Mouse (Mus musculus) liver, embryonic 15.5 days (tissue): ENCODE measurements around the gene Gm49387. TPM values are rescaled to one million over a fixed set of nuclear protein-coding genes. Genes with fewer than 3 reads are reported as not detected.

Experiments used
- ATAC-seq: fragments of 200-750 bp; cut with Nextera tagmentation; 2 replicates; pipeline ENCODE4 v1.8.0; 2017; ENCODE audit warnings: moderate number of reproducible peaks, mild to moderate bottlenecking, moderate library complexity; ENCODE audit not compliant: insufficient read depth
- H3K27ac ChIP-seq: fragments of 300-500 bp; sonication (generic); replicated peaks from 2 replicates; pipeline ENCODE4 v1.5.1; 2015; ENCODE audit warnings: mild to moderate bottlenecking, inconsistent platforms
- H3K27me3 ChIP-seq: fragments of 300-500 bp; sonication (generic); 2 replicates; pipeline ENCODE4 v1.6.1; 2015; ENCODE audit warnings: mild to moderate bottlenecking, inconsistent platforms
- H3K36me3 ChIP-seq: fragments of 300-500 bp; sonication (generic); replicated peaks from 2 replicates; pipeline ENCODE4 v1.6.1; 2015; ENCODE audit warnings: moderate library complexity, mild to moderate bottlenecking, inconsistent platforms
- H3K4me1 ChIP-seq: fragments of 300-500 bp; sonication (generic); replicated peaks from 2 replicates; pipeline ENCODE4 v1.6.1; 2015; ENCODE audit warnings: inconsistent platforms
- H3K4me2 ChIP-seq: fragments of 300-500 bp; sonication (generic); 2 replicates; pipeline ENCODE4 v1.6.1; 2015; ENCODE audit warnings: moderate library complexity, mild to moderate bottlenecking, inconsistent platforms
- H3K4me3 ChIP-seq: fragments of 300-500 bp; sonication (generic); replicated peaks from 2 replicates; pipeline ENCODE4 v1.5.1; 2015; ENCODE audit warnings: mild to moderate bottlenecking, inconsistent platforms
- H3K9ac ChIP-seq: fragments of 300-500 bp; sonication (generic); 2 replicates; pipeline ENCODE4 v1.6.1; 2015; ENCODE audit warnings: moderate library complexity, mild to moderate bottlenecking, inconsistent platforms
- H3K9me3 ChIP-seq: fragments of 300-500 bp; sonication (generic); replicated peaks from 2 replicates; pipeline ENCODE4 v1.6.1; 2016; ENCODE audit warnings: inconsistent platforms
- WGBS: fragments of 180-500 bp; shearing (Covaris S2); methylation state at CpG from one replicate; pipeline ENCODE4 v1.1.7; 2015; ENCODE audit warnings: mixed read lengths; ENCODE audit not compliant: insufficient replicate concordance; 5-methylcytosine and 5-hydroxymethylcytosine counted together
- polyA plus RNA-seq: library from polyadenylated mRNA; unstranded; fragments of >200 nt; fragmentation: Nextera tagmentation; extraction: Ambion mirVana; gene quantifications from 2 replicates; pipeline ENCODE4 v1.2.1, GENCODE M21; 2015

The Gm49387 gene
- polyA plus RNA-seq, 1 experiment from 2014 or later: 3.6 TPM

DNA sequence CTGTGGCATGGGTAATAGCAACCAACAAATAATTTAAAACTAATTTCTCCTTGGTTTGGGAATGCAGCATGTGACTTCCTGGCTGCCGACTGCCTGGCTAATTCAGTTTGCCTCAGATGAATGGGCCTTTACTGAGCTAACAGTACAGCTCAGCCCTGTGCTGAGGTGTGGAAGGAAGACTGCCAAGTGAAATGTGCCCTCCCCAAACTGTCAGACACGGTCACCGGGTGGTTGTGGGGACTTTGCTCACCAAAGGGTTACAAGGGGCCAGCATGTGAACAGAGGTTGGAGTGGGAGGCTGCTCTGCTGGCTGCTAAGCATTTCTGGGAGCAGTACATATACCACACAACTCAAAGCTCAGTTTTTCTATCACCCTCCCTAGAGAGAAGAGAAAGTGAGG lies 46.0 kb downstream of the Gm49387 start:
- Histone ChIP-seq H3K36me3 (no peaks in the 10 kb centered on the region), H3K4me2 (no peak overlapping the region), H3K9me3 (no peaks in the 10 kb centered on the region), H3K27me3 (no peaks in the 10 kb centered on the region), H3K4me3 (no peak overlapping the region), H3K27ac (no peak overlapping the region), H3K4me1 (peaks cover 3% of the 10 kb centered on the region; the same call in 1 of the 2 replicates), H3K9ac (no peak overlapping the region)
- peak; percentile 75 for ATAC-seq
- 51% methylated on average over 3 of the region's 3 CpGs for WGBS

- Histone ChIP-seq H3K4me1 (peaks cover 3% of the 10 kb centered on the region; the same call in 1 of the 2 replicates), H3K4me2 (no peak overlapping the region), H3K4me3 (no peak overlapping the region), H3K27me3 (no peaks in the 10 kb centered on the region), H3K9me3 (no peaks in the 10 kb centered on the region), H3K9ac (no peak overlapping the region), H3K36me3 (no peaks in the 10 kb centered on the region), H3K27ac (no peak overlapping the region)
- no peak for ATAC-seq
- 28% methylated on average over 2 of the region's 2 CpGs for WGBS
Observed at GRCm38 (mm10) chr14:31593036-31593435, 47.6 kb downstream of the Gm49387 start.

DNA sequence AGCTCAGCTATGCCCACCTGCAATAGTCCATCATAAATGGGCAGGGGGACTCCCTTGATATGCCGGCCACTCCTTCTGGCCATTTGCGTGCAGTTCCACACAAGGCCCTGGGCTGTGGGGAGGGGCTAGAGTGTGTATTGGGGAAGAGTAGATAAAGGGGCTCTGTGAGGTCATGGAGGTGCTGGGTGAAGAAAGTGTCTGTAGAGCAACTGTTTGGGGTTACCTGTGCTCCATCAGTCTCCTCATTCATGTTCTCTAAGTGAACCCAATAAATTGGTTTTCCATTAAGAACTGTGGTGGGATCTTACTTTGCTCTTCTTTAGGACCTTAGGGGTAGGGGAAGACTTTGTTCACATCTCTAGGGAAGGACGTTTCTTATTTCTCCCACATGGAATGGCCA lies 49.4 kb downstream of the Gm49387 start, which contains the start of gene Colq:
Gene Colq, minus strand, starts transcription at position 101 of the 400 bp plus-strand sequence.
- peaks cover 3% of the 10 kb centered on the region; the same call in 1 of the 2 replicates for H3K4me1 ChIP-seq
- H3K4me3 ChIP-seq: no peak within 1 kb of the TSS
- 59% methylated on average over 3 of the region's 3 CpGs for WGBS
- H3K4me2 ChIP-seq: no peak within 1 kb of the TSS
- H3K9ac ChIP-seq: no peak within 1 kb of the TSS
- H3K36me3 ChIP-seq: no peaks in the 10 kb centered on the region
- no peaks in the 10 kb centered on the region for H3K27me3 ChIP-seq
- no peaks in the 10 kb centered on the region for H3K9me3 ChIP-seq
- no peak within 1 kb of the TSS for H3K27ac ChIP-seq
- no peak for ATAC-seq

DNA sequence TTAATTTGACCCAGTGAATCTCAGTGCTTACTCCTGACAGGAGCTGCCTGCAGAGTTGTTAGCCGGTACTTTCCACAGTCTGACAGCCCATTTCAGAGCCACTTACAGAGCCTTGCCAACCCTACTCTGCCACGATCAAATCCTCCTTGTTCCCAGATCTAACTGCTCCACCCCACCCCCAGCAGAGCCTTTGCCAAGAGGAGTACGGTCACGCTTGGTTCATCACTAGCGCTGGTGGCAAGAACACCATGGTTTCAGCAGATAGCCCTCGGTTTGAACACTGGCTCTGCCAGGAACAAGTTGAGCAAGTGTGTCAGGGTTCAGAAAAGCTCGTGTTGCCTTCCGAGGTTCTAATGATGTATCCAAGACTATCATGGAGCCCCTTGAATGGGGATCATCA lies 54.2 kb downstream of the Gm49387 start:
- H3K9ac ChIP-seq: no peak overlapping the region
- ATAC-seq: no peak
- H3K36me3 ChIP-seq: no peaks in the 10 kb centered on the region
- H3K4me1 ChIP-seq: no peaks in the 10 kb centered on the region
- H3K27ac ChIP-seq: no peak overlapping the region
- no peaks in the 10 kb centered on the region for H3K27me3 ChIP-seq
- no peaks in the 10 kb centered on the region for H3K9me3 ChIP-seq
- H3K4me2 ChIP-seq: no peak overlapping the region
- H3K4me3 ChIP-seq: no peak overlapping the region
- WGBS: 69% methylated on average over 8 of the region's 8 CpGs

GRCm38 (mm10) chr14:31583082-31583481 lies 57.6 kb downstream of the Gm49387 start:
- Histone ChIP-seq H3K4me1 (no peaks in the 10 kb centered on the region), H3K9me3 (no peaks in the 10 kb centered on the region), H3K36me3 (no peaks in the 10 kb centered on the region), H3K4me3 (no peak overlapping the region), H3K4me2 (no peak overlapping the region), H3K27me3 (no peaks in the 10 kb centered on the region), H3K27ac (no peak overlapping the region), H3K9ac (no peak overlapping the region)
- 55% methylated on average over 8 of the region's 9 CpGs for WGBS
- ATAC-seq: no peak

- H3K4me1 ChIP-seq: no peaks in the 10 kb centered on the region
- no peaks in the 10 kb centered on the region for H3K9me3 ChIP-seq
- 59% methylated on average over 9 of the region's 9 CpGs for WGBS
- no peak overlapping the region for H3K27ac ChIP-seq
- no peak overlapping the region for H3K9ac ChIP-seq
- H3K27me3 ChIP-seq: no peaks in the 10 kb centered on the region
- H3K4me3 ChIP-seq: no peak overlapping the region
- no peak for ATAC-seq
- no peaks in the 10 kb centered on the region for H3K36me3 ChIP-seq
- no peak overlapping the region for H3K4me2 ChIP-seq
Observed at GRCm38 (mm10) chr14:31577966-31578735, 62.5 kb downstream of the Gm49387 start.

GRCm38 (mm10) chr14:31576846-31577697 lies 63.6 kb downstream of the Gm49387 start:
- Histone ChIP-seq H3K4me2 (no peak overlapping the region), H3K27me3 (no peaks in the 10 kb centered on the region), H3K9ac (no peak overlapping the region), H3K9me3 (no peaks in the 10 kb centered on the region), H3K4me3 (no peak overlapping the region), H3K4me1 (no peaks in the 10 kb centered on the region), H3K36me3 (no peaks in the 10 kb centered on the region), H3K27ac (no peak overlapping the region)
- no peak for ATAC-seq
- WGBS: 25% methylated on average over 10 of the region's 10 CpGs

DNA sequence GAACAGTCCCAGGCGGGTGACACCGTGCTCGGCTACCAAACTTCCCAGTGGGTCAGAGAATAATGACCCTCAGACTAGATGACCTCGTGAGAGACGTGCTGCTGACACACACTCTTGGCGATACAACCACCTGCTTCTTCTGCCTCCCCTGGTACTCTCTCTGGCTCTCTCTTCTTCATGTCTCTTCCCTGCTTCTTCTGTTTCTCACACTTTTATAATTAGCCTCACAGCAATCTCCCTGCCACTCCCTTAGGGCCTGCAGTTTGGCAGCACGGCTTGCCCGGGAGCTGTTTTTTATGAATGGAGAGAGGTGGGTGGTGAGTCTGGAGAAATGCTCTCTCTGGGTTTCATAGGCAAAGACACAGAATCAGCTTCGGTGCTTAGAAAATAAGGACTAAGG lies 64.8 kb downstream of the Gm49387 start:
- Histone ChIP-seq H3K4me1 (peaks cover 2% of the 10 kb centered on the region), H3K4me3 (no peak overlapping the region), H3K27ac (no peak overlapping the region), H3K9me3 (no peaks in the 10 kb centered on the region), H3K4me2 (no peak overlapping the region), H3K27me3 (no peaks in the 10 kb centered on the region), H3K36me3 (no peaks in the 10 kb centered on the region), H3K9ac (no peak overlapping the region)
- 65% methylated on average over 9 of the region's 9 CpGs for WGBS
- no peak for ATAC-seq

DNA sequence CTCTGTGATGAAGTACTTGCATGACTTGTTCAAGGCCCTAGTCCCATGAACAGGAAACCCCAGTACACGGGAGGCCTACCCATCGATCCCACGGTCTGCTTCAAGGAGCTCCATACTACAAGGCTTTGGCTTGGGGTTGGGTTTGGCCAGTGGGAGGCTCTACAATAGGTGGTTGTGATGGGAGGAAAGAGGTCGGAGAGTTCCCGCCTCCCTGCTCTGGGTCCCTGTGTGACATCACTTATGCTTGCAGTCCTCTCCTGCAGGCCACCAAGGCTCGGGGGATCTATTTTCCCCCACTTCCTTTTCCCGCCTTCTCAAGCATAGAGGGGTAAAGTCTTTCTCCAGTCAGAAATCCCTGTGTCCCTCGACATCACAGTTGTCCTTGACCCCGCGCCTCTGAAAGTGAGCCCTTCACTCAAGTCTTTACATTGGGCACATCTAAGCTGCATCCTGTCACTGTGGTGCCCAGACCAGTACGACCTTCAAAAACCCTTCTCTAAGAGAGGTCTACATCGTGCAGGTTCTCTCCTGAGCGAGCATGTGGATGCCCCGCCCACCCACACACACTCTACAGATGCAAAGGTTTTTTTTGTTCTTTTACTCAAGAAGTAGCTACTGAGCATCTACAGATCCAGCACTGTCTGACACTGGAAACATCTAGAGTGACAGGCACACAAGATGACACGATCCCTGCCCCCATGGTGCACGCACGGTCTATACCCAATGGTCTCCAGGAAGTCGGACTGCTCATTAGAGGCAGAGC lies 65.6 kb downstream of the Gm49387 start:
- Histone ChIP-seq H3K27me3 (no peaks in the 10 kb centered on the region), H3K4me1 (peaks cover 10% of the 10 kb centered on the region), H3K4me3 (no peak overlapping the region), H3K36me3 (no peaks in the 10 kb centered on the region), H3K4me2 (no peak overlapping the region), H3K27ac (no peak overlapping the region), H3K9me3 (no peaks in the 10 kb centered on the region), H3K9ac (no peak overlapping the region)
- 78% methylated on average over 18 of the region's 18 CpGs for WGBS
- ATAC-seq: no peak

DNA sequence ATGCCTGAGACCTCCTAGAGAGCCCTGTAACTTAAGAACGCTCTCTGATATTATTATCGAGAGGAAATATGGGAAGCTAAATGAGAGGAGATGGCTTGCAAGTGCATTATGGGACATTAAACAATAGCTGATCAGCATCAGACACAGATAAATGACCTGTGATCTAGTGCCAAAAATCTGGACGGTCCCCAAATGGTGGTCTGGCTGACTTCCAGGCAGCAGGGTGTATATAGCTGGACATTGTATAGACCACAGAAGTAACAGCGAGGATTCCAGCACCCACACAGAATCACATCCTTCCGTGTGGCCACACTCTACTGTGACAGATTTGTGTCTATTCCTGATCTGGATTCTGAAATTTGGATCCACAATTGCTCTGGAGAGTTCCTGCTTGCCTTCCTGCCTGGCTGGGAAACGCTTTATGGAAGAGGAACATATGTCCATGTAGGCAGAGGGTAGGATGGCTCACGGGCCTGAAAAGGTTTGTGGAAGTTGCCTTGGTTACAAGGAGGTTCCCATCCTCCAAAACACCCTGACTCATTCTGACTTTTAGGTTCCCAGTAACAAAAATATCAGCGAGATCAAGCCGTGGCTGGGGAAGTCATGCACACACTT lies 68.0 kb downstream of the Gm49387 start:
- H3K4me2 ChIP-seq: no peak overlapping the region
- H3K4me3 ChIP-seq: no peak overlapping the region
- H3K9me3 ChIP-seq: no peaks in the 10 kb centered on the region
- WGBS: 62% methylated on average over 9 of the region's 9 CpGs
- ATAC-seq: no peak
- H3K4me1 ChIP-seq: peaks cover 25% of the 10 kb centered on the region
- H3K27ac ChIP-seq: no peak overlapping the region
- H3K9ac ChIP-seq: no peak overlapping the region
- H3K36me3 ChIP-seq: no peaks in the 10 kb centered on the region
- H3K27me3 ChIP-seq: no peaks in the 10 kb centered on the region
